In the genomic region with DNA sequence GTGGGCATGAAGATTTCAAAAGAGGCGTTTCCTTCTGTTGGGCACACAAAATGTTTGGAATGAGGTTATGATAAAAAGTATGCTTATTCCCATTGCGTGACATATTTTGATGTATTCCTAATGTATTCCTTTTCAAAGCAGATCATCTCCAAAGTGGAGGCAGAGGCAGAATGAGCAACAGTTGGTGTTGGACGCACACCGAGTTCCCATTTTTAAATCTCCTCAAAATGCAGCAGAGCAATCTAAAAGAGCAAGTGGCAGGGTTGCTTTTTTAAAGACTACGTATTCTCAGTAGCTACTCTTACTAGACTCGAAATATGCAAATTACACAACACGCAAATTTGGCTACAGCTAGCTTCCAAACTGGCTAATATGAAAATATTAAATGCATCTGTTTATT, we compare ENCODE assay signal across 16 mouse cellular contexts.
DNase-seq lines count a peak whose midpoint lies in the region.
"Had no signal": no experiment of that assay in that cellular context is flagged by ENCODE, and none has a peak within 500 bp of the region (broad histone marks: within the 10 kb centered on the region; RNA-seq: fewer than 3 reads in every experiment).

No protein-coding gene starts in this region.

- intact Hi-C loops in left cerebral cortex, postnatal 14 days (cut with DNase I) = no loop called here
- intact Hi-C loops in left cerebral cortex, postnatal 4 days (cut with DNase I) = no loop called here

- peak; percentile 36 to 51 for DNase-seq in left cerebral cortex, postnatal 14 days (ENCODE audit: low spot score in 2 of 2)
- no peak for DNase-seq in left cerebral cortex, postnatal 4 days
- peak; percentile 42 to 84 for DNase-seq in layer of hippocampus, adult 18-20 months (ENCODE audit: low spot score in 2 of 2)
- DNase-seq in layer of hippocampus, adult 9-11 months = peak; percentile 59
- DNase-seq in right cerebral cortex, postnatal 36 days (ENCODE audit: low spot score in 2 of 2) = peak; percentile 5 to 41
- DNase-seq in T-cell, adult 2 months (ENCODE audit: low spot score) = no peak
- DNase-seq in cerebellum, postnatal 25 days = no peak
- DNase-seq: adrenal gland, postnatal 10 days; cerebellum, adult 2 months; cerebellum, postnatal 36 days; gastrocnemius, postnatal 10 days; heart, postnatal 10 days; kidney, postnatal 36 days; liver, embryonic 13.5 days; lung, embryonic 14.5 days; thymus, adult 2 months had no signal

Comparison
In these comparisons a context has a peak if more than half of its experiments do, and no peak if none do; other contexts are left out.
1. DNase-seq: peak in left cerebral cortex, postnatal 14 days (2 of 2), layer of hippocampus, adult 18-20 months (2 of 2), layer of hippocampus, adult 9-11 months (single experiment) and right cerebral cortex, postnatal 36 days (2 of 2); none in left cerebral cortex, postnatal 4 days (single experiment), T-cell, adult 2 months (single experiment) and cerebellum, postnatal 25 days (0 of 2).